Mouse (Mus musculus) central nervous system, embryonic 18 days (tissue): Measurements from ENCODE around the gene Pkd2l1. TPM values are rescaled to one million over a fixed set of nuclear protein-coding genes. Genes with fewer than 3 reads are reported as not detected.

Experiments
- polyA plus RNA-seq: library from polyadenylated mRNA; depleted of rRNA; stranded (reverse); fragments of >200 nt; gene quantifications from 2 replicates; pipeline ENCODE4 v1.2.3, GENCODE M21; 2012; rRNA removed

Pkd2l1 gene
- polyA plus RNA-seq, result 0.08 TPM in 2 replicates

DNA sequence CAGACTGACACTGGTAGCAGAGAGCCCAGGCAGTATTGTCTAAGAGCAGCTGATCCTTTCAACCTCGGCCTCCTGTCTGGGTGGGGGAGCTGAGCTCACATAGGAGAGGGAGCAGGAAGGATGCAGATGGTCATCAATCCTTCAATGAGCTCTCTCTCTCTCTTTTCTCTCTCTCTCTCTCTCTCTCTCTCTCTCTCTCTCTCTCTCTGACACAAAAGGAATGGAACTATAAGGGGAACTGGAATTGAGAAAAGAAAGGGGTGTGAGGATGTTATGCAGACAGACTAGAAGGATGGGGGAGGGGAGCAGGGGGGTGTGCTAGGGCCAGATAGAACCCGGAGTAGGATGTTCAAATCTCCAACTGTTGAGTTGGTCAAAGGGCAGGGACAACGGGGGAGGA, at the start of gene Pkd2l1:
Gene Pkd2l1 (minus strand): TSS at position 101 of the 400 bp plus-strand sequence.

DNA sequence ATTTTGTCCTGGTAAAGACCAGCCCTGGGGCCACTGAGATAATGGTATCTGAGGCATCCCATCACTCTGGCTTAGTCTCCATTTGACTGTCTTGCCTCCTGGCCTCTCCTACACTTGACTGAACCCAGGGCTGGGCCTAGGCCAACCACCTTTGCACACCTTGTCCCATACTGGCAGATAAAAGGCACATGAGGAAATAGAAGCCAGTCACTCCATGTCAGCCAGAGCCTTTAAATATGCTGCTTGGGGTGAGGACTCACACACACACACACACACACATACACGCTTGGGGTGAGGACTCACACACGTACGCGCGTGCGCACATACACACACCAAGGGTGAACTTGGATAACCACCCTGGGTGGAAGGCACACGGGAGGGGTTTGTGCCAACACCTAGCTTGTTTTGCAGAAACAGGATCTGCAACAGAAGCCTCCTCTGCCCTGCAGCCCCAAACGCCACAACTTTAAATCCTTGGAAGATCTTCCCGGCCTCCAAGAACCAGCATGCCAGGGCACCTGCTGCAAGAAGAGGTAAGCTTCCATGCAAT, 10.8 kb upstream of the Pkd2l1 start, which contains the start of gene Scd3:
Gene Scd3 (plus strand): TSS at position 255 of the 550 bp plus-strand sequence.

DNA sequence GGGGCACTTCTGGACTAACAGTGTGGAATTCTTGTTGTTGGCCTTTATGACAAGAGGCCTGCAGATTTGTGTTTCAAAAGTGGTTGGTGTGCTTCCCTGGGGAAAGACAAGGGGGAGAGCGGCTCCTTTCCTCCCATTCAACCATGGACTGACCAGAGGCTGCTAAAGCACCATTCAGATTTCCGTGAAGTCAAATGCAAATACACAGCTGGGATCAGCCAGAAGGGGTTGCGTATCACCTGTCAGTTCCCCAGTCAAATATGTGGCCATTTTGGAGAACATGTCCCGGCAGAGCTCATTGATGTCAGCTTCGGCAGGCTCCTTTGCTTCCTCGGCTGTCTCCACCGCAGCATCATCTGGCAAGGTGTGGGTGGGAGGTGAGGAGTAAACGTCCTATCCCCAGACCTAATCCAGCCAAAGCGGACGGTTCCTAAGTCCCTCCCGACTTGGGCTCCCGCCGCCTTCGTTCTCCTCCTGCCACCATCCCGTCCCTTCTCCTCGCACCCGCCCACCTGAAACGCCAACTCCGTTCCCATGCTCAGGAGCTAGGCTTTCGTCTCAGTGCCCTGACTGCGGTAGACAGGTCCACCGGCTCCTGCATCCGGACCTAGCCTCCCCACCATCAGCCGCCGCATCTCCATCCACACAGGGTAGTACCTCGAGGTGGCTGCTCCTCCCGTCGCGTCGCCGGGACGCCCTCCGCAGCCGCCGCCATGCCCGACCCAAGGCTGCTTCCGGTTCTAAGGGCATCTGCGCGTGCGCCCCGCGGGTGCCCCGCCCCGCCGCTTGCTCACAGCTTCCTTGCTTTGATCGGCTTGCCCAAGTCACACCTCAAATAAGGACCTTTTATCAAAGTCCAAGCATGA, 46.3 kb downstream of the Pkd2l1 start, which contains the start of gene Bloc1s2:
Gene Bloc1s2 (minus strand): TSS at position 745 of the 866 bp plus-strand sequence.

DNA sequence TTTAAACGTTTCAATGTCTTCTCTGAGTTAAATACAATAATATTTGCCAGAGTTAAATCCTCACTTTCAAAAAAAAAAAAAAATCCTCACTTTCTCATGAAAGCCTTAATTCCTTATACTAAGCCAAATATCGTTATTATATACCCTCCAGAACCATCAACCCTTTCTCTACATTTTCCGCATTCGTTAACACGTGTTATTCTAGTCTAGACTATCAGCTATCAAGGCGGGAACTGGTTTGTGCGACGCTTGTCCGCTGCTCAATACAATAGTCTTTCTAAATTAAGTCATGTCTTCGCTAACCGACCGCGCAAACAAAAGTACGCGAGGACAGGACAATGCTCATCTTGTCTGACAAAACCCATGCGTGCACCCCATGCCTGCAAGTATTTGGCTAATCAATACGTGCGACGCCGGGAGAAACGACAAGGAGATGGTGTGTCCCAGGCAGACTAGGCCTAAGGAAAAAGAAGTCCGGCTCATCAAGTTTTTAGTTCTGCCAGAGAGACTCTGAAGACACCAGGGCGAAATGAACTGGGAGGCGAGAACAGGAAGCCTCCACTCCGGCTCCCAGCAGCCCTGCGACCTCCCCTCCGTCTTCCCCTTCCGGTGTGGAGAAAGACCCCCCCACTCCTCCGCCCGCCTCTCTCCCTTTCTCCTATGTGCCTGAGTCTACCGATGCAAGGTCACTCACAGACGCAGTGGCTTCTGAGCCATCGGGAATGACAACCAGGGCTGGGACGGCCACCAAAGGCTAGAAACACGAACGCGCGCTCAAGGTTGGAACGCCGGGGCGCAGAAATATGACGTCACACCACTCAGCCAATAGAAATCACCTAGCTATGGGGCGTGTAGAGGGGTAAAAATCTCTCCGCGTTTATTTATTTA, 56.9 kb downstream of the Pkd2l1 start, which contains the start of gene Cwf19l1:
Gene Cwf19l1 (minus strand): TSS at position 805 of the 888 bp plus-strand sequence.

DNA sequence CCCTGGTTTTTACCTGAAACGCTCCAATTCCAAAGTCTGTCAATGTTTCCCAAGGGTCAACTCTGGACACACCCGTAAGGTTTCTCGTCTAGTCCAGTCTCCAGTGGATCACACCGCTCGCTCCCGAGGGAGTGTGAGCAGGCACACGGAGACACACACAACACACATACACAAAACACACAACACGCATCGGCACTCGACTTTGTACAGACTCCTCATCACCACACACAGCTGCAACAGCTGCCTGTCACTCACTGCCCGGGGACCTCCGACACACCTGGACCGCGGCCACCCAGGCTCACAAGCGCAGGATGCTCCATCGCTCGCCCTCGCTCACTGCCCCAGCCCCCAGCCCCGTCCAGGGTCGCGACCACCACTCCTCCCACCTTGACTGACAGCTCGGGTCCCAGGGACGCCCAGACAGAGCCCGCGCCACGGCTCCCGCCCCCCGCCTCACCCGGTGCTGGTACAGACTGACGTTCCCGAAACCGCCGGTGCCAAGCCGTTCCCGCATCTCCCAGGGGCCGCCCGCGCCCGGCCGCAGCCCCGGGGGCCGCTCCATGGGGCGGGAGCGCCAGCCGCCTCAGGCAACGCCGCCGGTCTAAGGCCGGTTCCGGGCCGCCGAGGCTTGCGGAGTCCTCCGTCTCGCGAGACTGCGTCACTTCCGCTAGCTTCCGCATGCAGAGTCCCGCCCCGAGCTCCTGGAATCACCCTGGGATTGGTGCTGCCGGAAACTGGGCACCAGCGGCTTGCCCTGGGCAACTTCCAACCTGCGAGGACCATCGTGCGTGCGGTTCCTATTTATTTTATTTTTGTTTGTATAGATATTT, 85.2 kb downstream of the Pkd2l1 start, which contains the start of gene Chuk:
Gene Chuk (minus strand): TSS at position 650 of the 830 bp plus-strand sequence.

Other genes starting within 250 kb of the Pkd2l1 start
- 0.14 and 0.24 TPM in 2 replicates for gene Cpn1, start 205.9 kb downstream of the Pkd2l1 start, polyA plus RNA-seq
- not detected in 2 replicates for gene Cyp2c23, start 163.2 kb downstream of the Pkd2l1 start, polyA plus RNA-seq
- gene Erlin1, start 122.7 kb downstream of the Pkd2l1 start, polyA plus RNA-seq, result 23.0 and 26.2 TPM in 2 replicates
- 135 and 142 TPM in 2 replicates for gene Chuk, start 85.0 kb downstream of the Pkd2l1 start, polyA plus RNA-seq
- 30.3 and 30.8 TPM in 2 replicates for gene Cwf19l1, start 56.6 kb downstream of the Pkd2l1 start, polyA plus RNA-seq
- 141 and 156 TPM in 2 replicates for gene Bloc1s2, start 46.0 kb downstream of the Pkd2l1 start, polyA plus RNA-seq
- gene Scd3, start 10.8 kb upstream of the Pkd2l1 start, polyA plus RNA-seq, result 3.3 and 3.9 TPM in 2 replicates
- 367 and 381 TPM in 2 replicates for gene Scd2, start 101.2 kb upstream of the Pkd2l1 start, polyA plus RNA-seq
- gene Scd4, start 140.7 kb upstream of the Pkd2l1 start, polyA plus RNA-seq, result 0.16 TPM in 2 replicates
- gene Scd1, start 215.4 kb upstream of the Pkd2l1 start, polyA plus RNA-seq, result 20.1 and 20.5 TPM in 2 replicates